In genomic region chr5:73683706-73684409, GRCm38 (mm10) we compare ENCODE assay signal across 15 mouse cellular contexts. TPM values are rescaled to one million over a fixed set of nuclear protein-coding genes. Genes with fewer than 3 reads are reported as not detected.
DNase-seq lines count a peak whose midpoint lies in the region; ATAC-seq and TF ChIP-seq lines count a peak whose summit lies in the region.
"Had no signal": no experiment of that assay in that cellular context is flagged by ENCODE, and none has a peak within 500 bp of the region (broad histone marks: within the 10 kb centered on the region; RNA-seq: fewer than 3 reads in every experiment).

No protein-coding gene starts in this region.

- DNase-seq in embryonic facial prominence, embryonic 11.5 days (ENCODE audit: low spot score) = peak; percentile 44
- no peak for DNase-seq in embryonic facial prominence, embryonic 10.5 days (ENCODE audit: low spot score)
- no peak for DNase-seq in layer of hippocampus, adult 2 months (ENCODE audit: low spot score in 2 of 2)
- DNase-seq in layer of hippocampus, postnatal 10 days (ENCODE audit: low spot score in 2 of 2) = no peak
- peak; percentile 23 for DNase-seq in CH12.LX (ENCODE audit: extremely low read depth)
- peak; percentile 51 for DNase-seq in brain, embryonic 14.5 days (ENCODE audit: low read depth)
- DNase-seq in right cerebral cortex, adult 2 months (ENCODE audit: low spot score in 2 of 2) = no peak
- no peak for DNase-seq in heart, embryonic 10.5 days (ENCODE audit: low spot score)
- DNase-seq: gastrocnemius, postnatal 14 days; heart, postnatal 10 days; lung, postnatal 36 days had no signal

- no peaks in the 10 kb centered on the region for H3K4me1 ChIP-seq in embryonic facial prominence, embryonic 11.5 days (ENCODE audit: control insufficient read depth, insufficient read depth, low read length)
- peaks cover 4% of the 10 kb centered on the region; the same call in 1 of the 2 replicates for H3K4me1 ChIP-seq in embryonic facial prominence, embryonic 10.5 days
- peaks cover 0 to 3% of the 10 kb centered on the region in 2 experiments; a peak in 1 of 4 replicates for H3K4me1 ChIP-seq in CH12.LX (ENCODE audit: control insufficient read depth in 1 of 2, insufficient read depth in 2 of 2)
- H3K4me1 ChIP-seq in heart, embryonic 10.5 days = peaks cover 13% of the 10 kb centered on the region; the same call in 1 of the 2 replicates

- TF ChIP-seq POLR2A in CH12.LX (IDR thresholded peaks at IDR 0.05; ENCODE audit: low read depth, low read length) = no peak
- TF ChIP-seq POLR2A in brain, embryonic 14.5 days (IDR thresholded peaks at IDR 0.05; ENCODE audit: borderline replicate concordance, extremely low read depth, insufficient read depth, insufficient read length, poor library complexity, severe bottlenecking) = no peak

- WGBS in embryonic facial prominence, embryonic 11.5 days = 61% methylated on average over 9 of the region's 9 CpGs
- WGBS in embryonic facial prominence, embryonic 10.5 days = 67% methylated on average over 9 of the region's 9 CpGs
- 58% methylated on average over 9 of the region's 9 CpGs for WGBS in heart, embryonic 10.5 days

- TF ChIP-seq EP300 in CH12.LX (IDR thresholded peaks at IDR 0.05; ENCODE audit: low read length) = no peak

- H3K27me3 ChIP-seq in embryonic facial prominence, embryonic 11.5 days (ENCODE audit: control insufficient read depth, insufficient read depth, low read length) = no peaks in the 10 kb centered on the region
- H3K27me3 ChIP-seq in embryonic facial prominence, embryonic 10.5 days (replicated peaks; ENCODE audit: low read depth, poor library complexity, severe bottlenecking) = no peaks in the 10 kb centered on the region
- no peaks in the 10 kb centered on the region for H3K27me3 ChIP-seq in CH12.LX (replicated peaks)
- no peaks in the 10 kb centered on the region for H3K27me3 ChIP-seq in heart, embryonic 10.5 days (ENCODE audit: insufficient read depth, poor library complexity, severe bottlenecking)
- H3K27me3 ChIP-seq: limb, embryonic 13.5 days had no signal

- ATAC-seq in embryonic facial prominence, embryonic 11.5 days (replicated peaks; ENCODE audit: insufficient number of reproducible peaks, low FRiP score, low TSS enrichment, low read depth) = no peak
- ATAC-seq: intestine, embryonic 16.5 days had no signal

- no peak overlapping the region for H3K4me2 ChIP-seq in embryonic facial prominence, embryonic 11.5 days (ENCODE audit: low read depth, low read length)
- H3K4me2 ChIP-seq in CH12.LX (ENCODE audit: insufficient read depth, low read depth, poor library complexity, severe bottlenecking) = no peak overlapping the region
- H3K4me2 ChIP-seq: limb, embryonic 13.5 days had no signal

- dilution Hi-C loops in CH12.LX (cut with MboI; ENCODE audit: extremely low pct_ligation_motif_present, extremely low pct_unique_long_range_greater_than_20kb, low sequenced_read_pairs) = no loop called here

- H3K27ac ChIP-seq in embryonic facial prominence, embryonic 11.5 days (replicated peaks; ENCODE audit: low read depth, low read length) = no peak overlapping the region
- no peak overlapping the region for H3K27ac ChIP-seq in embryonic facial prominence, embryonic 10.5 days (replicated peaks)
- no peak overlapping the region for H3K27ac ChIP-seq in layer of hippocampus, adult 2 months
- no peak overlapping the region for H3K27ac ChIP-seq in CH12.LX (ENCODE audit: insufficient read depth, low read depth)
- no peak overlapping the region for H3K27ac ChIP-seq in heart, embryonic 10.5 days
- H3K27ac ChIP-seq: limb, embryonic 13.5 days had no signal

- H3K79me2 ChIP-seq in CH12.LX (replicated peaks; ENCODE audit: control insufficient read depth, extremely low read depth, insufficient read depth, poor library complexity, severe bottlenecking) = no peaks in the 10 kb centered on the region

- TF ChIP-seq CTCF in layer of hippocampus, adult 2 months (conservative IDR thresholded peaks at IDR 0.05) = peak; percentile 57
- TF ChIP-seq CTCF in CH12.LX (conservative IDR thresholded peaks at IDR 0.05 in 1 of 2, IDR thresholded peaks at IDR 0.05 in 1 of 2; ENCODE audit: low read depth in 2 of 2, low read length in 2 of 2) = peak in 1 of 2 experiments; percentile 71; a peak in 2 of 4 replicates
- TF ChIP-seq CTCF in brain, embryonic 14.5 days (IDR thresholded peaks at IDR 0.05; ENCODE audit: borderline replicate concordance, extremely low read depth, insufficient read depth, insufficient read length) = no peak

- H3K4me3 ChIP-seq in embryonic facial prominence, embryonic 11.5 days (ENCODE audit: low read depth, low read length) = no peak overlapping the region
- H3K4me3 ChIP-seq in embryonic facial prominence, embryonic 10.5 days = no peak overlapping the region
- no peak overlapping the region for H3K4me3 ChIP-seq in layer of hippocampus, adult 2 months
- no peak overlapping the region for H3K4me3 ChIP-seq in CH12.LX (replicated peaks in 1 of 3; ENCODE audit: low read depth in 2 of 3, low read length in 2 of 3, poor library complexity in 1 of 3)
- no peak overlapping the region for H3K4me3 ChIP-seq in heart, embryonic 10.5 days
- H3K4me3 ChIP-seq: erythroblast, embryonic 14.5 days; limb, embryonic 13.5 days; myocyte had no signal

- H3K36me3 ChIP-seq in embryonic facial prominence, embryonic 11.5 days (replicated peaks; ENCODE audit: control insufficient read depth, insufficient read depth, low read depth, low read length) = no peaks in the 10 kb centered on the region
- H3K36me3 ChIP-seq in embryonic facial prominence, embryonic 10.5 days (replicated peaks) = no peaks in the 10 kb centered on the region
- H3K36me3 ChIP-seq in CH12.LX (replicated peaks in 1 of 2; ENCODE audit: control insufficient read depth in 1 of 2, insufficient read depth in 1 of 2, low read length in 1 of 2) = no peaks in the 10 kb centered on the region
- no peaks in the 10 kb centered on the region for H3K36me3 ChIP-seq in heart, embryonic 10.5 days
- H3K36me3 ChIP-seq: limb, embryonic 13.5 days had no signal

- no peak overlapping the region for H3K9ac ChIP-seq in embryonic facial prominence, embryonic 11.5 days (replicated peaks; ENCODE audit: low read length)
- H3K9ac ChIP-seq in CH12.LX (ENCODE audit: insufficient read depth, low read depth) = no peak overlapping the region
- H3K9ac ChIP-seq: limb, embryonic 13.5 days had no signal

- H3K9me3 ChIP-seq in embryonic facial prominence, embryonic 11.5 days (replicated peaks; ENCODE audit: control insufficient read depth, low read length) = no peaks in the 10 kb centered on the region
- H3K9me3 ChIP-seq in embryonic facial prominence, embryonic 10.5 days = no peaks in the 10 kb centered on the region
- no peaks in the 10 kb centered on the region for H3K9me3 ChIP-seq in CH12.LX (replicated peaks; ENCODE audit: low read length)
- no peaks in the 10 kb centered on the region for H3K9me3 ChIP-seq in heart, embryonic 10.5 days
- H3K9me3 ChIP-seq: limb, embryonic 13.5 days had no signal

- in situ Hi-C loops in CH12.LX (cut with MboI; ENCODE audit: low pct_ligation_motif_present, low pct_unique_long_range_greater_than_20kb, low sequenced_read_pairs) = loop anchor here (10.0 kb wide), 1 partner anchor 601 kb away; no protein-coding TSS in a partner anchor

- peak; percentile 75 for TF ChIP-seq RAD21 in CH12.LX (IDR thresholded peaks at IDR 0.05; ENCODE audit: low read depth, low read length)

TF ChIP-seq in CH12.LX, 34 proteins besides CTCF, POLR2A, EP300 and RAD21:
- TF ChIP-seq E2F4 (IDR thresholded peaks at IDR 0.05; ENCODE audit: insufficient replicate concordance, low read depth, low read length) (no peak), SMC3 (IDR thresholded peaks at IDR 0.05; ENCODE audit: low read depth, low read length) (peak; percentile 45)

RNA-seq across cellular contexts. Expression of gene Spata18, which starts 32.7 kb away (rescaled TPM):
- 0.14 and 0.21 TPM in 2 replicates for polyA plus RNA-seq in embryonic facial prominence, embryonic 11.5 days (2014; fragmentation: Nextera tagmentation; extraction: Ambion mirVana)
- polyA plus RNA-seq in embryonic facial prominence, embryonic 10.5 days (2016; fragmentation: Nextera tagmentation; extraction: Ambion mirVana) = 0.15 TPM in 1 of 2 replicates, not detected in the other
- 1 to 10 TPM in 1 of 2 experiments, under 1 TPM in 1; 0.79 to 1.0 TPM for total RNA-seq in layer of hippocampus, adult 2 months (2021)
- 1 to 10 TPM; 2.4 to 2.6 TPM for total RNA-seq in layer of hippocampus, postnatal 10 days (2021)
- total RNA-seq in CH12.LX (2012; rRNA removed) = not detected in 2 replicates
- not detected in 2 replicates for total RNA-seq in CH12.LX (2014; rRNA removed)
- polyA plus RNA-seq in CH12.LX (2012; ENCODE audit: insufficient read length, low read depth) = not detected in 2 replicates
- 0.58 and 1.7 TPM in 2 replicates for polyA plus RNA-seq in brain, embryonic 14.5 days (2012; rRNA removed)
- polyA plus RNA-seq in heart, embryonic 10.5 days (2016; fragmentation: Nextera tagmentation; extraction: Ambion mirVana) = not detected in 2 replicates
- polyA plus RNA-seq: erythroblast, embryonic 14.5 days; myocyte had no signal

RNA-seq across cellular contexts. Expression of gene Sgcb, which starts 36.3 kb away (rescaled TPM):
- polyA plus RNA-seq in embryonic facial prominence, embryonic 11.5 days (2014; fragmentation: Nextera tagmentation; extraction: Ambion mirVana) = 23.9 and 25.6 TPM in 2 replicates
- polyA plus RNA-seq in embryonic facial prominence, embryonic 10.5 days (2016; fragmentation: Nextera tagmentation; extraction: Ambion mirVana) = 18.8 and 19.1 TPM in 2 replicates
- total RNA-seq in layer of hippocampus, adult 2 months (2021) = 10 to 100 TPM; 48.7 to 50.2 TPM
- total RNA-seq in layer of hippocampus, postnatal 10 days (2021) = 10 to 100 TPM; 63.2 to 66.0 TPM
- 2.6 TPM in 2 replicates for total RNA-seq in CH12.LX (2012; rRNA removed)
- total RNA-seq in CH12.LX (2014; rRNA removed) = 4.6 and 4.7 TPM in 2 replicates
- 8.5 and 10.4 TPM in 2 replicates for polyA plus RNA-seq in CH12.LX (2012; ENCODE audit: insufficient read length, low read depth)
- 18.3 and 20.6 TPM in 2 replicates for polyA plus RNA-seq in brain, embryonic 14.5 days (2012; rRNA removed)
- 22.8 and 26.0 TPM in 2 replicates for polyA plus RNA-seq in heart, embryonic 10.5 days (2016; fragmentation: Nextera tagmentation; extraction: Ambion mirVana)
- polyA plus RNA-seq: erythroblast, embryonic 14.5 days had no signal

RNA-seq across cellular contexts. Expression of gene Lrrc66, which starts 51.5 kb away (rescaled TPM):
- polyA plus RNA-seq in embryonic facial prominence, embryonic 11.5 days (2014; fragmentation: Nextera tagmentation; extraction: Ambion mirVana) = 0.25 and 0.46 TPM in 2 replicates
- 0.47 TPM in 1 of 2 replicates, not detected in the other for polyA plus RNA-seq in embryonic facial prominence, embryonic 10.5 days (2016; fragmentation: Nextera tagmentation; extraction: Ambion mirVana)
- not detected for total RNA-seq in layer of hippocampus, adult 2 months (2021)
- 1 to 10 TPM in 1 of 2 experiments, not detected in 1; 1.2 TPM for total RNA-seq in layer of hippocampus, postnatal 10 days (2021)
- total RNA-seq in CH12.LX (2012; rRNA removed) = 0.04 TPM in 1 of 2 replicates, not detected in the other
- not detected in 2 replicates for total RNA-seq in CH12.LX (2014; rRNA removed)
- polyA plus RNA-seq in CH12.LX (2012; ENCODE audit: insufficient read length, low read depth) = not detected in 2 replicates
- 0.04 and 0.05 TPM in 2 replicates for polyA plus RNA-seq in brain, embryonic 14.5 days (2012; rRNA removed)
- polyA plus RNA-seq in heart, embryonic 10.5 days (2016; fragmentation: Nextera tagmentation; extraction: Ambion mirVana) = 0.04 and 0.11 TPM in 2 replicates
- total RNA-seq: gastrocnemius, postnatal 14 days; heart, postnatal 10 days had no signal
- polyA plus RNA-seq: erythroblast, embryonic 14.5 days; limb, embryonic 13.5 days; myocyte had no signal

Comparison
In these comparisons a context has a peak if more than half of its experiments do, and no peak if none do; other contexts are left out.
1. DNase-seq: peak in embryonic facial prominence, embryonic 11.5 days (single experiment), CH12.LX (single experiment) and brain, embryonic 14.5 days (single experiment); none in embryonic facial prominence, embryonic 10.5 days (single experiment), layer of hippocampus, adult 2 months (0 of 2), layer of hippocampus, postnatal 10 days (0 of 2), right cerebral cortex, adult 2 months (0 of 2) and heart, embryonic 10.5 days (single experiment).